Mouse (Mus musculus) C2C12 (cell line): ENCODE data around the gene Gpr3. TPM values are rescaled to one million over a fixed set of nuclear protein-coding genes. Genes with fewer than 3 reads are reported as not detected.

Experiments used
- H3K27me3 ChIP-seq: one replicate; pipeline ENCODE4 v1.6.1; 2011; ENCODE audit not compliant: control insufficient read depth, insufficient read depth, insufficient read length
- H3K36me3 ChIP-seq: one replicate; pipeline ENCODE4 v1.6.1; 2011; ENCODE audit not compliant: control insufficient read depth, insufficient read depth
- H3K4me3 ChIP-seq: one replicate; pipeline ENCODE4 v1.5.1; 2011; ENCODE audit warnings: mild to moderate bottlenecking, control low read depth; ENCODE audit not compliant: poor library complexity, insufficient read depth, severe bottlenecking
- H3K79me2 ChIP-seq: one replicate; pipeline ENCODE4 v1.6.1; 2011; ENCODE audit not compliant: control insufficient read depth, insufficient read depth
- H3K79me3 ChIP-seq: one replicate; pipeline ENCODE4 v1.6.1; 2011; ENCODE audit warnings: low read depth, control low read depth
- H3ac ChIP-seq: one replicate; pipeline ENCODE3; 2011; ENCODE audit warnings: low read depth; ENCODE audit not compliant: control insufficient read depth, insufficient read length
- CEBPB ChIP-seq: IDR thresholded peaks from one replicate; pipeline ENCODE4 v1.6.1; 2011; ENCODE audit warnings: low read depth, mild to moderate bottlenecking, control low read depth, moderate library complexity
- CTCF ChIP-seq: IDR thresholded peaks from one replicate; pipeline ENCODE4 v1.5.1; 2011; ENCODE audit not compliant: control insufficient read depth, insufficient read depth, insufficient read length
- FOSL1 ChIP-seq: IDR thresholded peaks from one replicate; pipeline ENCODE4 v1.8.0; 2011; ENCODE audit warnings: mild to moderate bottlenecking, low read length; ENCODE audit not compliant: poor library complexity, insufficient read depth, severe bottlenecking
- MAX ChIP-seq: IDR thresholded peaks from one replicate; pipeline ENCODE4 v1.6.1; 2011; ENCODE audit warnings: mild to moderate bottlenecking, control low read depth
- MYOD1 ChIP-seq: IDR thresholded peaks from one replicate; pipeline ENCODE4 v1.6.1; 2011; ENCODE audit warnings: low read depth; ENCODE audit not compliant: control insufficient read depth, insufficient read length
- MYOG ChIP-seq: IDR thresholded peaks from one replicate; pipeline ENCODE4 v1.6.1; 2011; ENCODE audit not compliant: control insufficient read depth, insufficient read length; ENCODE audit errors: extremely low read depth
- USF1 ChIP-seq: IDR thresholded peaks from one replicate; pipeline ENCODE4 v1.6.1; 2011; ENCODE audit warnings: low read depth, mild to moderate bottlenecking, control low read depth, moderate library complexity
- polyA plus RNA-seq: library from polyadenylated mRNA; unstranded; fragments of >200 nt; fragmentation: generic; extraction: Trizol; gene quantifications from one replicate; pipeline ENCODE4 v1.2.1, GENCODE M21; 2012; ENCODE audit warnings: missing spikeins

The Gpr3 gene
- polyA plus RNA-seq, 1 experiment: 0.53 TPM

DNA sequence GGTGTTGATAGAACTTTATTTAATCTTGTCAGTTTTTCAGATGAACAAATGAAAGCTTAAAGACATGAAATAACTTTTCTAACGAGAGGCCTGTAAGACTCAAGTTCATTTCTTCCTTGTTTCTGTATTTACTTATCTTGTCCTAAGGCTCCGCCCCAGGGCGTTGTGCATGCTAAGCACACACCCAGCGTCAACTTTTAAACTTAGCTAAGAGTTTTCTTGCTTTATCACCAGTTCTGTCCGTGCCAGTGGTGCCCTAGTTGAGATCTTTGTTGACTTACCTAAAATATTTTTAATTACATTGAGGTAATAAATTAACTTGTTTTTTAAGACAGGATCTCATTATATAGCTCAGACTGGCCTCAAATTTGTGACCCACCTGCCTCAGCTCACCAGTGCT lies 34.0 kb downstream of the Gpr3 start:
- peaks cover 38% of the 10 kb centered on the region for H3K36me3 ChIP-seq
- no peaks in the 10 kb centered on the region for H3K27me3 ChIP-seq
- no peak overlapping the region for H3K4me3 ChIP-seq
- peaks cover 59% of the 10 kb centered on the region for H3K79me2 ChIP-seq
- H3ac ChIP-seq: no peak overlapping the region
- H3K79me3 ChIP-seq: peaks cover 35% of the 10 kb centered on the region
- no peak for TF ChIP-seq CEBPB
- no peak for TF ChIP-seq MYOG
- TF ChIP-seq USF1: no peak
- no peak for TF ChIP-seq MAX
- no peak for TF ChIP-seq MYOD1
- no peak for TF ChIP-seq CTCF
- TF ChIP-seq FOSL1: no peak

- no peak for TF ChIP-seq MYOD1
- no peak for TF ChIP-seq CTCF
- TF ChIP-seq MYOG: no peak
- no peak for TF ChIP-seq CEBPB
- no peak for TF ChIP-seq USF1
- no peak for TF ChIP-seq MAX
- no peak for TF ChIP-seq FOSL1
- Histone ChIP-seq H3K79me3 (peaks cover 46% of the 10 kb centered on the region), H3K27me3 (no peaks in the 10 kb centered on the region), H3K36me3 (peaks cover 37% of the 10 kb centered on the region), H3K79me2 (peaks cover 64% of the 10 kb centered on the region), H3K4me3 (no peak overlapping the region), H3ac (no peak overlapping the region)
These were observed 35.5 kb downstream of the Gpr3 start for GRCm38 (mm10) chr4:133176761-133177403.

GRCm38 (mm10) chr4:133175998-133176760 lies 36.2 kb downstream of the Gpr3 start:
- Histone ChIP-seq H3K4me3 (no peak overlapping the region), H3K27me3 (no peaks in the 10 kb centered on the region), H3ac (no peak overlapping the region), H3K79me2 (peaks cover 65% of the 10 kb centered on the region), H3K36me3 (peaks cover 30% of the 10 kb centered on the region), H3K79me3 (peaks cover 52% of the 10 kb centered on the region)
- TF ChIP-seq FOSL1 (no peak), CTCF (no peak), MYOD1 (no peak), CEBPB (no peak), MAX (no peak), USF1 (no peak), MYOG (no peak)

GRCm38 (mm10) chr4:133175274-133175673 lies 37.1 kb downstream of the Gpr3 start:
- Histone ChIP-seq H3K4me3 (no peak overlapping the region), H3ac (no peak overlapping the region)
- no peak for TF ChIP-seq USF1
- no peak for TF ChIP-seq CTCF
- no peak for TF ChIP-seq MYOG
- TF ChIP-seq FOSL1: no peak
- no peak for TF ChIP-seq MYOD1
- TF ChIP-seq CEBPB: no peak
- TF ChIP-seq MAX: no peak

GRCm38 (mm10) chr4:133174361-133174760 lies 38.0 kb downstream of the Gpr3 start:
- Histone ChIP-seq H3K36me3 (peaks cover 24% of the 10 kb centered on the region), H3K4me3 (no peak overlapping the region), H3K27me3 (no peaks in the 10 kb centered on the region), H3ac (no peak overlapping the region), H3K79me2 (peaks cover 75% of the 10 kb centered on the region), H3K79me3 (peaks cover 62% of the 10 kb centered on the region)
- TF ChIP-seq CEBPB (no peak), MAX (no peak), CTCF (no peak), USF1 (no peak), MYOG (no peak)

More at GRCm38 (mm10) chr4:133175274-133175673, 37.1 kb downstream of the Gpr3 start:
- Histone ChIP-seq H3K79me3 (peaks cover 57% of the 10 kb centered on the region), H3K27me3 (no peaks in the 10 kb centered on the region), H3K79me2 (peaks cover 66% of the 10 kb centered on the region), H3K36me3 (peaks cover 30% of the 10 kb centered on the region)
